Mouse (Mus musculus) neural tube, embryonic 14.5 days (tissue): ENCODE measurements around the gene Tspan11. TPM values are rescaled to one million over a fixed set of nuclear protein-coding genes. Genes with fewer than 3 reads are reported as not detected.

ENCODE experiments used
- ATAC-seq: fragments of 200-750 bp; cut with Nextera tagmentation; 2 replicates; pipeline ENCODE4 v1.8.0; 2017; ENCODE audit warnings: low read depth, mild to moderate bottlenecking, moderate TSS enrichment, moderate library complexity
- H3K27ac ChIP-seq: fragments of 300-500 bp; sonication (generic); 2 replicates; pipeline ENCODE4 v1.5.1; 2014; ENCODE audit warnings: low read depth, mild to moderate bottlenecking, control low read depth, low read length, moderate library complexity, mixed read lengths
- H3K27me3 ChIP-seq: fragments of 300-500 bp; sonication (generic); 2 replicates; pipeline ENCODE4 v1.6.1; 2014; ENCODE audit warnings: low read length; ENCODE audit not compliant: control insufficient read depth, insufficient read depth
- H3K36me3 ChIP-seq: fragments of 300-500 bp; sonication (generic); 2 replicates; pipeline ENCODE4 v1.6.1; 2014; ENCODE audit warnings: low read length, mixed read lengths; ENCODE audit not compliant: control insufficient read depth, insufficient read depth
- H3K4me1 ChIP-seq: fragments of 300-500 bp; sonication (generic); 2 replicates; pipeline ENCODE4 v1.6.1; 2014; ENCODE audit warnings: low read length; ENCODE audit not compliant: control insufficient read depth, insufficient read depth
- H3K4me2 ChIP-seq: fragments of 300-500 bp; sonication (generic); 2 replicates; pipeline ENCODE4 v1.6.1; 2014; ENCODE audit warnings: mild to moderate bottlenecking, low read depth, low read length, control low read depth
- H3K4me3 ChIP-seq: fragments of 300-500 bp; sonication (generic); 2 replicates; pipeline ENCODE4 v1.5.1; 2014; ENCODE audit warnings: low read depth, low read length, control low read depth, mixed read lengths
- H3K9ac ChIP-seq: fragments of 300-500 bp; sonication (generic); replicated peaks from 2 replicates; pipeline ENCODE4 v1.6.1; 2014; ENCODE audit warnings: low read depth, mild to moderate bottlenecking, control low read depth, low read length, mixed read lengths
- H3K9me3 ChIP-seq: fragments of 300-500 bp; sonication (generic); 2 replicates; pipeline ENCODE4 v1.6.1; 2016; ENCODE audit warnings: low read length; ENCODE audit not compliant: control insufficient read depth
- WGBS: fragments of 180-500 bp; shearing (Covaris S2); extraction: QIAGEN DNeasy Blood & Tissue Kit; methylation state at CpG from one replicate; pipeline ENCODE4 v1.1.7; 2014; 5-methylcytosine and 5-hydroxymethylcytosine counted together
- polyA plus RNA-seq: library from polyadenylated mRNA; unstranded; fragments of >200 nt; fragmentation: Nextera tagmentation; extraction: Ambion mirVana; gene quantifications from 2 replicates; pipeline ENCODE4 v1.2.1, GENCODE M21; 2014

The Tspan11 gene
- polyA plus RNA-seq, 1 experiment from 2014 or later = 4.0 TPM

DNA sequence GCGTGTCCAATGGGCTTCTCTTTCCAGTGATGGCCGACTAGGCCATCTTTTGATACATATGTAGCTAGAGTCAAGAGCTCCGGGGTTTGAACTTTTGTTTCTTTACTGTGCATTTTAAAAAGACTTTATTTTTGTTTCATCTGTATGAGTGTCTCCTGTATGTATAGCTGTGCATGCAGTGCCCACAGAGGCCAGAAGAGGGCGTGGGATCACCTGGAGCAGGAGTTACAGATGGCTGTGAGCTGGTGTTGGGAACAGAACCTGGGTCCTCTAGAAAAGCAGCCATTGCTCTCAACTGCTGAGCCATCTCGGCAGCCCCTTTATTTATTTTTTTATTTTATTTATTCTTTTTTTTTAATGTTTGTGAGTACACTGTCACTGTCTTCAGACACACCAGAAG lies 109.5 kb downstream of the Tspan11 start:
- no peak overlapping the region for H3K4me2 ChIP-seq
- WGBS = 79% methylated on average over 4 of the region's 5 CpGs
- no peaks in the 10 kb centered on the region for H3K27me3 ChIP-seq

GRCm38 (mm10) chr6:127999118-127999517 lies 111.7 kb downstream of the Tspan11 start:
- 0 out of 2 replicates have a peak, but pooled peaks cover 5% of the 10 kb centered on the region for H3K4me1 ChIP-seq
- WGBS = 78% methylated on average over 2 of the region's 2 CpGs
- ATAC-seq = no peak
- no peaks in the 10 kb centered on the region for H3K36me3 ChIP-seq
- H3K27ac ChIP-seq = no peak overlapping the region
- no peak overlapping the region for H3K9ac ChIP-seq
- H3K27me3 ChIP-seq = no peaks in the 10 kb centered on the region
- no peak overlapping the region for H3K4me2 ChIP-seq
- H3K4me3 ChIP-seq = no peak overlapping the region
- no peaks in the 10 kb centered on the region for H3K9me3 ChIP-seq

More for the DNA sequence above, 109.5 kb downstream of the Tspan11 start:
- ATAC-seq = no peak
- H3K4me3 ChIP-seq = no peak overlapping the region
- no peak overlapping the region for H3K9ac ChIP-seq
- H3K9me3 ChIP-seq = no peaks in the 10 kb centered on the region
- H3K27ac ChIP-seq = no peak overlapping the region
- H3K4me1 ChIP-seq = no peaks in the 10 kb centered on the region
- H3K36me3 ChIP-seq = no peaks in the 10 kb centered on the region

DNA sequence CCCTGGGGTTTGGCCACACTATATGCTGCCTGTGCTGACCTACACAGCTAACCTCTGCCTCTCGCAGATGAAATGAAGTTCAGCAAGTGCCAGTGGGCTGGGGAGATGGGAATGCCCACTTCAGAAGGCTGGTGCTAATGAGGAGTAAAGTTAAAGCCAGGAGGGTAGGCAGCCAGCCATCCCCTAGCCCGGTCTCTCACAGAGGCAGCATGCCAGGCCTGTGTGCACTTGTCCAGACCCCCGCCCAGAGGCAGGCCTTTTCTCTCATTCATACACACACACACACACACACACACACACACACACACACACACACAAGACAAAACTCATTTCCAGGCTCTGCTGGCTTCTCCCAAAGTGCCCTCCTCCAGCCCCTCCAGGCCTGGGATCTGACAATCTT lies 113.4 kb downstream of the Tspan11 start:
- Histone ChIP-seq H3K4me2 (no peak overlapping the region), H3K9me3 (no peaks in the 10 kb centered on the region), H3K9ac (no peak overlapping the region), H3K4me3 (no peak overlapping the region), H3K27me3 (no peaks in the 10 kb centered on the region), H3K4me1 (0 out of 2 replicates have a peak, but pooled peaks cover 5% of the 10 kb centered on the region), H3K36me3 (no peaks in the 10 kb centered on the region), H3K27ac (no peak overlapping the region)
- 88% methylated on average over 3 of the region's 3 CpGs for WGBS
- ATAC-seq = no peak

- no peaks in the 10 kb centered on the region for H3K36me3 ChIP-seq
- H3K9me3 ChIP-seq = no peaks in the 10 kb centered on the region
- H3K4me3 ChIP-seq = no peak overlapping the region
- 0 out of 2 replicates have a peak, but pooled peaks cover 5% of the 10 kb centered on the region for H3K4me1 ChIP-seq
- H3K27me3 ChIP-seq = no peaks in the 10 kb centered on the region
- no peak overlapping the region for H3K4me2 ChIP-seq
- no peak overlapping the region for H3K9ac ChIP-seq
- H3K27ac ChIP-seq = no peak overlapping the region
- 58% methylated on average over 1 of the region's 1 CpGs for WGBS
- ATAC-seq = no peak
These were observed 114.2 kb downstream of the Tspan11 start for GRCm38 (mm10) chr6:128001587-128001986.

DNA sequence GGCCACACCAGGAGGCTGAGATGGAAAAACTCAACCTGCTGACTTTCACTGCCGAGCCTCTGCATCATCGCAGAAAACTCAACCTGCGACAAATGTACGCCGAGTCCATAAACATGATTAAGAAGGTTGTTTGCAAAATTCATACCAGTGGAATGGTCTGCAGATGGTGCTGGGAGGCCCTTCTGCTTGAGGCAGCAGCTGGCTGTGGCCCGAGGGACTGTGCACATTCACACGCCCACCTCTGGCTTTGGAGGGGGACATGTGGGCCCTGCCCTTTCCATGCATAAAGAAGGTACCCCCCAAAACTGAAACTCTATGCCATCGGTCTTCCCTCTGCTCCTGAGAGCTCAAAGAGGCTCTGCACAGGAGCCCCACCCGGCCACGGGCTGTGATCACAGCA lies 114.7 kb downstream of the Tspan11 start:
- Histone ChIP-seq H3K9me3 (no peaks in the 10 kb centered on the region), H3K4me1 (0 out of 2 replicates have a peak, but pooled peaks cover 5% of the 10 kb centered on the region), H3K4me3 (no peak overlapping the region), H3K36me3 (no peaks in the 10 kb centered on the region), H3K27me3 (no peaks in the 10 kb centered on the region), H3K9ac (no peak overlapping the region), H3K4me2 (no peak overlapping the region), H3K27ac (no peak overlapping the region)
- 61% methylated on average over 10 of the region's 10 CpGs for WGBS
- no peak for ATAC-seq

DNA sequence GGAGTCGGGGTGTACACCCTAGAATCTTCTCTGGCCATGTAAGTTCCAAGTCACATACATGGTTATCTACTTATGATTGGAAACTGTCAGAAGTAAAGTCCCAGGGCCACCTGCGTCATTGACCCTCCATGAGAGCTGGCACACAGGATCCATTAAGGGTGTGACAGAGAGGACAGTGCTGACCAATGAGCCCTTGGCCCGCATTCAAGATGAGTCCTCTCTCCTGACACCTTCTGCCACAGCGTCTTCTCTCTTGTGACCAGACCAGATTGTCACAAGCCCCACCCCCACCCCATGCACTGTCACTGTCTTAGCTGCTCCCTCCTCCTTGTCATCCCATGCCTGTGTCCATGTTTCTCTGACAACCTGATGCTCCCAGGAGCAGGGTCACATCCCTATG lies 115.3 kb downstream of the Tspan11 start:
- Histone ChIP-seq H3K9ac (no peak overlapping the region), H3K27ac (no peak overlapping the region), H3K36me3 (no peaks in the 10 kb centered on the region), H3K4me1 (0 out of 2 replicates have a peak, but pooled peaks cover 5% of the 10 kb centered on the region), H3K4me3 (no peak overlapping the region), H3K27me3 (no peaks in the 10 kb centered on the region), H3K9me3 (no peaks in the 10 kb centered on the region), H3K4me2 (no peak overlapping the region)
- ATAC-seq = no peak
- 77% methylated on average over 4 of the region's 4 CpGs for WGBS

DNA sequence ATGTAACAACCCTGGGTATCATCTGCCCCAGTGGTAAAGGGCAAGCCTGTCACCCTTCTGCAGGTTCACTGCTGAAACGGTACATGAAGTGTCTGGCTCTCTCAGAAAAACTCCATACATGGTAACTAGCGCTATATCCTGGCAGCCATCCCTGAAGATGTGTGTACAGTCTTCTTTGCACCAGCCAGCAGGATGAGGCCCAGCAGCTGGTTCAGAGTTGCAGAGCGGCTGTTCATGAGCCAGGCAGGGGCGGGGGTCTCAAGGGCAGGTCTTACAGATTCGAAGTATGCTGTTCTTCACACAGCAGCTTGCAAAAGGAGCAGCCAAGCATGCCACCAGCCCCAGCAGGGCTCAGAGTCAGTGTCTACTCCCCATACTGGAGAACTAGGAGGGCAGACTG lies 116.2 kb downstream of the Tspan11 start:
- no peak overlapping the region for H3K9ac ChIP-seq
- no peak overlapping the region for H3K4me3 ChIP-seq
- H3K4me1 ChIP-seq = 0 out of 2 replicates have a peak, but pooled peaks cover 5% of the 10 kb centered on the region
- H3K4me2 ChIP-seq = no peak overlapping the region
- no peaks in the 10 kb centered on the region for H3K36me3 ChIP-seq
- WGBS = 72% methylated on average over 5 of the region's 5 CpGs
- H3K27ac ChIP-seq = no peak overlapping the region
- H3K27me3 ChIP-seq = no peaks in the 10 kb centered on the region
- no peak for ATAC-seq
- no peaks in the 10 kb centered on the region for H3K9me3 ChIP-seq

Other genes starting within 250 kb of the Tspan11 start
- gene Prmt8, start 118.1 kb upstream of the Tspan11 start, polyA plus RNA-seq = 43.6 and 45.9 TPM in 2 replicates